Mouse (Mus musculus): ENCODE results near the gene Gpld1. TPM values are rescaled to one million over a fixed set of nuclear protein-coding genes. Genes with fewer than 3 reads are reported as not detected.
A peak's percentile ranks its signal among the peaks of the same experiment; 100 is the strongest.
"Not testable (repeated sequence)": the region's sequence is repeated elsewhere in the genome, so short reads cannot be mapped to it uniquely, and the experiment has no call there.

The Gpld1 gene
- total RNA-seq, 2 experiments from 2014 or later, result 2.0 to 2.5 TPM

GRCm38 (mm10) chr13:24947158-24947557, 4.2 kb downstream of the Gpld1 start:
- no peak for DNase-seq

- no peak for DNase-seq
Observed at GRCm38 (mm10) chr13:24948870-24949269, 5.9 kb downstream of the Gpld1 start.

GRCm38 (mm10) chr13:24952659-24953058, 9.7 kb downstream of the Gpld1 start:
- DNase-seq, result no peak

DNA sequence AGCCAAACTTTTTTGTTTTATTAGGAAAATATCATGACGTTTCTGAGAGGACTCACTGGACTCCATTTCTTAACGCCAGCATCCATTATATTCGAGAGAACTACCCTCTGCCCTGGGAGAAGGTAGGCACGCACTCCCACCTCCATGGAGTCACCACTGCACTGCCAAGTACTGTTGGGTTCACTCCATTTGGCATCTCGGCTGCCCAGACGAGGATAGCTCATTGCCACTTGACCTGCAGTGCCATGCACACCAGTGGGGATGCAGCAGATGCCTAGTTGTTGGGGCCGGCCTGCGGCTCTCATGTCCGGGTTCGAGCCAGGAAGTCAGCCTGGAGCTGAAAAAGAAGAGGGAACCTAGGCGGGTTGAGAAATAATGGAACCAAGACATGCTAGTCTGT, 12.1 kb downstream of the Gpld1 start:
- no peak for DNase-seq

DNA sequence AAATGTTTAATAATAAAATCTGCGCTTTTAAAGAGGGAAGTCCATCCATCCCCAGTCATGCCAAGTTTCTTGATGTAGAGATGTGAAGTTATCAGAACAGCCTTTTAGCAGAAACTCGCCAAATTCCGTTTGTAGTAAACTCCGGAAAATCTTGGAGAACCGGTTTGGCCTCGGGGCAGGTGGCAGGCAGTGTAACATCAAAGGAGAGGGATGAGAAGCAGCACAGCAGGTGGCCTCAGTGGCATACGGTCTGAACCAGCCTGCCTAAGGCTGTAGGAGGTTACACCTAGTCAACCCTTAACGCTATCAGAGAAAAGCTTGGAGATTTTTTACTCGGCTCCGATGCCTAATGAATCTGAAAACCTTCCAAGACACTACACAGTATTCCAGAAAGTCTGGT, 12.5 kb downstream of the Gpld1 start:
- DNase-seq, result no peak

GRCm38 (mm10) chr13:24958671-24959070, 15.7 kb downstream of the Gpld1 start:
- no peak for DNase-seq

- no peak for DNase-seq
Observed at GRCm38 (mm10) chr13:24960084-24960483, 17.1 kb downstream of the Gpld1 start.

- no peak for DNase-seq
Observed at GRCm38 (mm10) chr13:24962119-24962518, 19.2 kb downstream of the Gpld1 start.

DNA sequence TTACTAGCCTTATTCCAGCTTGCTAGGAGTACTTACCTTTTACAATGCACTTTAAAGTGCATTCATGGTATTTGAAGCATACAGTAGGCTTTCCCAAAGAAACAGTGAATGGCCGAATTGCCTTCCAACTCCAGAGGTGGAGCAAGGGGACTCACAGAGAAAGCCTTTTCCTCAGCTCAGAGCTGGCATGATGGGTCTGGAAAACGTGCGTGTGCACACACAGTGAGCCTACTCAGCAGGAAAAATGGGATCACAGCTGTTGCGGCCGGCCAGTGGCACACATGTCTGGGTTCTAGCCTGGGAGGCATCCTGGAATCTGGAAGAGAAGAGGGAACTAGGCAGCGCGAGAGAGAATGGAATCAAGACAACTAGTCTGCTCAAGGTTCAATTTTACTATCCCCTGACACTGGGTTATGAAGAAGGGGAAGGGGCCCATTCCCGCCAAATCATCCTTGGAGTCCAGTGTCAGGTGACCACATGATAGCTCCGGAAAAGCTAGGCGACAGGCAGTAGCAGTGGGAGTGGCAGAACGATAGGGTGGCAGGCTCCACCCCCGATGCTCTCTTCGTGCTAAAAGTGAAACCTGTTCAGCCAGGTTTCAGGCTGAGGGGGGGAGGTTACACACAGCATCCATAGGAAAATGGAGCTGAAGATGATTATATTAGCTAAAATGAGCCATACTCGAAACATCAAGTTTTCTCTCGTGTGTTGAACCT, 22.3 kb downstream of the Gpld1 start:
- no peak for DNase-seq

DNA sequence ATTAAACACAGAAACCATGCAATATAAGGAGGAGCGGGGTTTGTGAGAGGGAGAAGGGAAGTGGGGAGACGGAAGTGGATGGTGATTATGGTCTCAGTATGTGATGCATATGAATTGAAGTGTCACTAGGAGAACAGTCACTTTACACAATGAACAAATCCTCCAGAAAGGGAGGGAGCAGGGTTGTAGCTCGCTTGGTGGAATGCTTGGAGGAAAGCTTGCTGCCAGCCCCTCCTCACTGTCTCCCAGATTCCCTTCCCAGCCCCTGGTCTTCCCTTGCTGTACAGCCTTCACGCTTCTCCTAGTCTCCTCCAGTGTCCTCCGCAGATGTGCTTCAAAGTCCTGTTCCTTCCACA, 22.9 kb downstream of the Gpld1 start:
- DNase-seq, result no peak

GRCm38 (mm10) chr13:24971776-24972175, 28.8 kb downstream of the Gpld1 start:
- not testable (repeated sequence) for DNase-seq

- no peak for DNase-seq
Observed at GRCm38 (mm10) chr13:24976384-24976783, 33.4 kb downstream of the Gpld1 start.

GRCm38 (mm10) chr13:24977820-24978342, 34.9 kb downstream of the Gpld1 start:
- DNase-seq, result no peak

DNA sequence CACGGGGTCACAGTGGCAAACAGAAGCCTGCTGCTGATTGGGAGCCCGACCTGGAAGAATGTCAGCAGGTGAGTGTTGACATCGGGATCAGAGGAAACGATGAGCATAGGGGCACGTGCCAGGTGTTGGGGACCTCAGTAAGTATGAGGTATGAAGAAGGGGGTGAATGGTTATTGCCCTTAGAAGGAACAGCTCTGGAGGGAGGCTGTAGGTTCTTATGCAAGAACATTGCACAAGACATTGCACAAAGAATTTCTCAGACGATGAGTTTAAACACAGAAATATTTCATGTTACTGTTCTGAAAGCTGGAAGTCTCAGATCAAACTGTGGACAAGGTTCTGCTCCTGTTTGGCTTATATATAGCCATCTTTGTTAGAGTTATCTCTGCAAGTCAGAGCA, 38.1 kb downstream of the Gpld1 start:
- DNase-seq, result no peak

GRCm38 (mm10) chr13:24985435-24985834, 42.5 kb downstream of the Gpld1 start:
- no peak for DNase-seq

- DNase-seq, result peak; percentile 41 to 63
Observed at GRCm38 (mm10) chr13:24988391-24988790, 45.4 kb downstream of the Gpld1 start.

GRCm38 (mm10) chr13:24989006-24989405, 46.1 kb downstream of the Gpld1 start:
- no peak for DNase-seq

GRCm38 (mm10) chr13:24993160-24993559, 50.2 kb downstream of the Gpld1 start:
- DNase-seq, result peak in 1 of 2 experiments; percentile 7

DNA sequence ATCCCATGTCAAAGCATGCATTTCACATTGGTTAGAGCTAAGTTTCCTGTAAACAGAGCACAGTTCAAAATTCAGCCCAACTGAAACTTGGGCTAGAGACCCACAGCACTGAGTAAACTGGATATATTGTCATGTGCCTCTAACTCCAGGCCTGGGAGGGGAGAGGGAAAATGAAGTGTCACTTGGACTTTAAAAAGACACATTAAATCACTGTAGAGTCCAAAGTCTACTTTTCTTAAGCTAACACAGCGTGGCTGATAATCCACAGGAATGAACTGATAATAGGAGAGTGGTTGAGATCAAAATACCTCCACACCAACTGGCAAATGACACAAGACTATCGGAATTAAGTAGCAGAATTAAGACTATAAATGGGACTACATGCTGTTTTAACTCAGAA, 56.6 kb downstream of the Gpld1 start:
- DNase-seq, result no peak

- no peak for DNase-seq
Observed at GRCm38 (mm10) chr13:25002965-25003364, 60.0 kb downstream of the Gpld1 start.

DNA sequence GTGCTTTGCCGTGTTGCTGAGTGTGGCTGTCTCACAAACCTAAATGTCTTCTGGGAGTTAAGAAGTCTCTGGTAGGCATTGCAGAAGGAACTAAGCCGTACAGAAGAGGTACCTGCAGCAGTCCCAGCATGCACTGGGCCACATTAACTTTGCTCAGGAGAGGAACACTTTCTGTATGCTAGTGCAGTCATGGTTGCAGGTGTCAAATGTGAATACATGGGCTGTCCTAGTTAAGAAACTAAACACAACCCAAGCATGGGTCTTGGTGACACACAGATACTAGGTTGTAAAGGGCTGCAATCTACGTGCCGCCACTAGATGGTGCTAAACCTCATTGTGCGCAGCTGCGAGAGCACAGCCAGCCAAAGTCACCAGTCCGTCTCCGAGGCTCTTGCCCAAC, 64.2 kb downstream of the Gpld1 start:
- peak; percentile 18 to 71 for DNase-seq

GRCm38 (mm10) chr13:25018316-25018715, 75.4 kb downstream of the Gpld1 start:
- DNase-seq, result no peak

DNA sequence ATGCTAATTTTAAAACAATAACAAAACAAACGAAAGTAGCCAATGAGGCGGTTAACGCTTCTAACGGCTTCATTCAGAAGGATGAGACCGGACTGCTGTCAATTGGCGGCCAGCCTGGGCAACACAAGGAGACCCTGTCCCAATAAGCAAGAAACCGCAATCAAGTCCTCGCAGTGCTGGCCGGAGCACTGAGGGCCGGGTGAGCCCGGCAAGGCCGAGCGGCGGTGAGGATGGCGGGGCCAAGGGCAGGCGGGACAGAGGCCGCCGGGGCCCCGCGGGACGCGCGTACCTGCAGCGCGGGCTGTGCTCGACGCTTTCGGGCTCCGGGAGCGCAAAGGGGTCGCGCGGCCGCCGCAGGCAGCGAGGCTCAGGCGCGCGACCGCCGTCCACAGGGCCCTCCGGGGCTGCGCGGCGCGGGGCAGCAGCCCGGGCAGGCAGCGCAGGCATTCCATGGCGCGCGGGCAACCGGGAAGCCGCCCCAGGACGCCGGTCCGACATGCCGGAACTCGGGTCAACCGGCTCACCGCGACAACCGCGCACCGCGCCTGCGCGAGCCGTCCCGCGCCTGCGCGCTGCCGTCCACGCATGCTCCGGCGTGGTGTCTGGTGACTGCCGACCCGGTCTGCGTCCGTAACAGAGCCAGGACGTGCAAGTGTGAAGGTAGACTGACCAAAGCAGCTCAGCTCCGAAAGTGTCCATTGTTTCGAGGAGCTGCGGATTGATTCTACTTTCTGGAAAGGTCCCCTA, 77.0 kb downstream of the Gpld1 start, which contains the start of gene Mrs2:
Mrs2 (minus strand) TSS at position 587 of the 747 bp plus-strand sequence.
- peak; percentile 88 to 94 for DNase-seq

GRCm38 (mm10) chr13:25020540-25020892, 77.6 kb downstream of the Gpld1 start:
- DNase-seq, result no peak

Data from heart, adult 18-20 months (tissue).